Mouse (Mus musculus) stomach, embryonic 15.5 days (tissue): ENCODE results near the gene Gdpd5. TPM values are rescaled to one million over a fixed set of nuclear protein-coding genes. Genes with fewer than 3 reads are reported as not detected.

Experiments used
- ATAC-seq: fragments of 200-750 bp; cut with Nextera tagmentation; 2 replicates; pipeline ENCODE4 v1.8.0; 2017; ENCODE audit warnings: low read depth, moderate number of reproducible peaks, moderate TSS enrichment; ENCODE audit not compliant: insufficient read depth, low FRiP score
- H3K27ac ChIP-seq: fragments of 300-500 bp; sonication (generic); 2 replicates; pipeline ENCODE4 v1.5.1; 2015; ENCODE audit warnings: mild to moderate bottlenecking, inconsistent platforms
- H3K27me3 ChIP-seq: fragments of 300-500 bp; sonication (generic); replicated peaks from 2 replicates; pipeline ENCODE4 v1.6.1; 2015; ENCODE audit warnings: inconsistent platforms
- H3K36me3 ChIP-seq: fragments of 300-500 bp; sonication (generic); 2 replicates; pipeline ENCODE4 v1.6.1; 2015; ENCODE audit warnings: inconsistent platforms
- H3K4me1 ChIP-seq: fragments of 300-500 bp; sonication (generic); 2 replicates; pipeline ENCODE4 v1.6.1; 2015; ENCODE audit warnings: inconsistent platforms
- H3K4me2 ChIP-seq: fragments of 300-500 bp; sonication (generic); 2 replicates; pipeline ENCODE4 v1.6.1; 2015; ENCODE audit warnings: mild to moderate bottlenecking, inconsistent platforms
- H3K4me3 ChIP-seq: fragments of 300-500 bp; sonication (generic); replicated peaks from 2 replicates; pipeline ENCODE4 v1.5.1; 2015; ENCODE audit warnings: inconsistent platforms
- H3K9ac ChIP-seq: fragments of 300-500 bp; sonication (generic); 2 replicates; pipeline ENCODE4 v1.6.1; 2015; ENCODE audit warnings: inconsistent platforms
- H3K9me3 ChIP-seq: fragments of 300-500 bp; sonication (generic); 2 replicates; pipeline ENCODE4 v1.6.1; 2016; ENCODE audit warnings: inconsistent platforms
- WGBS: fragments of 180-500 bp; shearing (Covaris S2); methylation state at CpG from one replicate; pipeline ENCODE4 v1.1.7; 2015; 5-methylcytosine and 5-hydroxymethylcytosine counted together
- polyA plus RNA-seq: library from polyadenylated mRNA; unstranded; fragments of >200 nt; fragmentation: Nextera tagmentation; extraction: Ambion mirVana; gene quantifications from 2 replicates; pipeline ENCODE4 v1.2.1, GENCODE M21; 2015

The Gdpd5 gene
- polyA plus RNA-seq, 1 experiment from 2014 or later: 18.4 TPM

GRCm38 (mm10) chr7:99395908-99396616 is 14.8 kb downstream of the Gdpd5 start:
- H3K9me3 ChIP-seq: no peaks in the 10 kb centered on the region
- H3K4me3 ChIP-seq: no peak overlapping the region
- no peak overlapping the region for H3K27ac ChIP-seq
- no peaks in the 10 kb centered on the region for H3K27me3 ChIP-seq
- no peak overlapping the region for H3K9ac ChIP-seq
- H3K4me2 ChIP-seq: no peak overlapping the region
- H3K4me1 ChIP-seq: peaks cover 17% of the 10 kb centered on the region
- no peak for ATAC-seq
- 73% methylated on average over 11 of the region's 11 CpGs for WGBS
- H3K36me3 ChIP-seq: no peaks in the 10 kb centered on the region

- Histone ChIP-seq H3K4me2 (no peak overlapping the region), H3K4me1 (peaks cover 8% of the 10 kb centered on the region; the same call in 1 of the 2 replicates), H3K27ac (no peak overlapping the region), H3K9ac (no peak overlapping the region), H3K36me3 (no peaks in the 10 kb centered on the region), H3K9me3 (no peaks in the 10 kb centered on the region), H3K27me3 (no peaks in the 10 kb centered on the region), H3K4me3 (no peak overlapping the region)
- no peak for ATAC-seq
- 69% methylated on average over 11 of the region's 11 CpGs for WGBS
These were observed 15.9 kb downstream of the Gdpd5 start for GRCm38 (mm10) chr7:99396994-99397659.

- 44% methylated on average over 8 of the region's 8 CpGs for WGBS
- Histone ChIP-seq H3K9me3 (no peaks in the 10 kb centered on the region), H3K36me3 (no peaks in the 10 kb centered on the region), H3K27ac (0 out of 2 replicates have a peak overlapping the region, but pooled peaks have one; percentile 8), H3K4me1 (peaks cover 7% of the 10 kb centered on the region; the same call in 1 of the 2 replicates), H3K4me3 (no peak overlapping the region), H3K27me3 (no peaks in the 10 kb centered on the region), H3K4me2 (no peak overlapping the region), H3K9ac (no peak overlapping the region)
- ATAC-seq: peak; percentile 7; the same call in 1 of the 2 replicates
These were observed 20.2 kb downstream of the Gdpd5 start for GRCm38 (mm10) chr7:99401373-99401772.

GRCm38 (mm10) chr7:99402477-99402876 is 21.3 kb downstream of the Gdpd5 start:
- ATAC-seq: no peak
- Histone ChIP-seq H3K4me2 (no peak overlapping the region), H3K36me3 (no peaks in the 10 kb centered on the region), H3K4me3 (no peak overlapping the region), H3K4me1 (peaks cover 7% of the 10 kb centered on the region; the same call in 1 of the 2 replicates), H3K9me3 (no peaks in the 10 kb centered on the region), H3K27me3 (no peaks in the 10 kb centered on the region), H3K9ac (no peak overlapping the region), H3K27ac (peak overlapping the region; percentile 6; the same call in 1 of the 2 replicates)
- 75% methylated on average over 6 of the region's 6 CpGs for WGBS

GRCm38 (mm10) chr7:99403254-99403653 is 22.0 kb downstream of the Gdpd5 start:
- Histone ChIP-seq H3K4me2 (no peak overlapping the region), H3K4me3 (no peak overlapping the region), H3K9me3 (no peaks in the 10 kb centered on the region), H3K4me1 (peaks cover 7% of the 10 kb centered on the region; the same call in 1 of the 2 replicates), H3K27me3 (no peaks in the 10 kb centered on the region), H3K27ac (peak overlapping the region; percentile 31; the same call in 1 of the 2 replicates), H3K36me3 (no peaks in the 10 kb centered on the region), H3K9ac (no peak overlapping the region)
- WGBS: 82% methylated on average over 7 of the region's 7 CpGs
- ATAC-seq: no peak

- no peak overlapping the region for H3K4me2 ChIP-seq
- H3K9me3 ChIP-seq: no peaks in the 10 kb centered on the region
- H3K4me3 ChIP-seq: no peak overlapping the region
- no peak overlapping the region for H3K27ac ChIP-seq
- no peaks in the 10 kb centered on the region for H3K36me3 ChIP-seq
- H3K9ac ChIP-seq: no peak overlapping the region
- peaks cover 8% of the 10 kb centered on the region for H3K4me1 ChIP-seq
- no peak for ATAC-seq
- WGBS: 75% methylated on average over 12 of the region's 12 CpGs
- H3K27me3 ChIP-seq: no peaks in the 10 kb centered on the region
These were observed 23.0 kb downstream of the Gdpd5 start for GRCm38 (mm10) chr7:99404031-99404735.

- Histone ChIP-seq H3K36me3 (no peaks in the 10 kb centered on the region), H3K27me3 (no peaks in the 10 kb centered on the region), H3K4me2 (no peak overlapping the region), H3K4me3 (no peak overlapping the region), H3K4me1 (peaks cover 19% of the 10 kb centered on the region), H3K9ac (no peak overlapping the region), H3K27ac (no peak overlapping the region), H3K9me3 (no peaks in the 10 kb centered on the region)
- ATAC-seq: no peak
- WGBS: 42% methylated on average over 8 of the region's 8 CpGs
These were observed 24.4 kb downstream of the Gdpd5 start for GRCm38 (mm10) chr7:99405386-99406155.

- no peak overlapping the region for H3K4me3 ChIP-seq
- H3K27me3 ChIP-seq: no peaks in the 10 kb centered on the region
- H3K4me2 ChIP-seq: no peak overlapping the region
- WGBS: 75% methylated on average over 2 of the region's 2 CpGs
- H3K36me3 ChIP-seq: no peaks in the 10 kb centered on the region
- H3K27ac ChIP-seq: 0 out of 2 replicates have a peak overlapping the region, but pooled peaks have one; percentile 2
- H3K4me1 ChIP-seq: peaks cover 26% of the 10 kb centered on the region
- ATAC-seq: 0 out of 2 replicates have a peak, but pooled peaks have one; percentile 12
- no peaks in the 10 kb centered on the region for H3K9me3 ChIP-seq
- H3K9ac ChIP-seq: no peak overlapping the region
These were observed 26.4 kb downstream of the Gdpd5 start for GRCm38 (mm10) chr7:99407598-99407997.

GRCm38 (mm10) chr7:99409441-99410222 is 28.4 kb downstream of the Gdpd5 start:
- no peaks in the 10 kb centered on the region for H3K27me3 ChIP-seq
- no peaks in the 10 kb centered on the region for H3K36me3 ChIP-seq
- no peak overlapping the region for H3K4me2 ChIP-seq
- peak overlapping the region; percentile 67 for H3K27ac ChIP-seq
- no peak overlapping the region for H3K4me3 ChIP-seq
- no peaks in the 10 kb centered on the region for H3K9me3 ChIP-seq
- WGBS: 55% methylated on average over 8 of the region's 8 CpGs
- H3K9ac ChIP-seq: no peak overlapping the region
- peaks cover 19% of the 10 kb centered on the region for H3K4me1 ChIP-seq
- ATAC-seq: no peak

GRCm38 (mm10) chr7:99410315-99410714 is 29.1 kb downstream of the Gdpd5 start:
- Histone ChIP-seq H3K4me1 (peaks cover 19% of the 10 kb centered on the region), H3K27ac (peak overlapping the region; percentile 67), H3K4me3 (no peak overlapping the region), H3K9ac (no peak overlapping the region), H3K27me3 (no peaks in the 10 kb centered on the region), H3K9me3 (no peaks in the 10 kb centered on the region), H3K36me3 (no peaks in the 10 kb centered on the region), H3K4me2 (no peak overlapping the region)
- 75% methylated on average over 9 of the region's 9 CpGs for WGBS
- ATAC-seq: no peak
